24 mouse cellular contexts compared by ENCODE assay signal in genomic region chr5:45111246-45111645, GRCm38 (mm10).
DNase-seq lines count a peak whose midpoint lies in the region; ATAC-seq and TF ChIP-seq lines count a peak whose summit lies in the region.
"Had no signal": no experiment of that assay in that cellular context is flagged by ENCODE, and none has a peak within 500 bp of the region (broad histone marks: within the 10 kb centered on the region; RNA-seq: fewer than 3 reads in every experiment).

No protein-coding gene starts in this region.

- DNase-seq in forebrain, postnatal 0 days, result no peak
- DNase-seq in lung, postnatal 10 days, result no peak
- DNase-seq in neural tube, embryonic 10.5 days (ENCODE audit: extremely low spot score, low spot score), result no peak
- DNase-seq: adrenal gland, adult 8-10 months; adrenal gland, postnatal 14 days; adrenal gland, postnatal 36 days; B cell, adult 2 months; cerebellum, adult 11-12 months; cerebellum, adult 2 months; cerebellum, adult 9-10 months; cerebellum, postnatal 10 days; cerebellum, postnatal 25 days had no signal

- H3K9me3 ChIP-seq in forebrain, postnatal 0 days (ENCODE audit: low read length), result no peaks in the 10 kb centered on the region
- no peaks in the 10 kb centered on the region for H3K9me3 ChIP-seq in forebrain, embryonic 15.5 days
- no peaks in the 10 kb centered on the region for H3K9me3 ChIP-seq in lung, embryonic 15.5 days
- H3K9me3 ChIP-seq in neural tube, embryonic 14.5 days (ENCODE audit: control insufficient read depth, low read length), result no peaks in the 10 kb centered on the region
- H3K9me3 ChIP-seq: embryonic facial prominence, embryonic 10.5 days; embryonic facial prominence, embryonic 12.5 days; forebrain, embryonic 13.5 days; G1E had no signal

- 60% methylated on average over 4 of the region's 4 CpGs for WGBS in forebrain, postnatal 0 days
- WGBS in forebrain, embryonic 15.5 days, result 75% methylated on average over 4 of the region's 4 CpGs
- 59% methylated on average over 4 of the region's 4 CpGs for WGBS in lung, embryonic 15.5 days
- 59% methylated on average over 4 of the region's 4 CpGs for WGBS in neural tube, embryonic 14.5 days

- H3K4me3 ChIP-seq in forebrain, postnatal 0 days (ENCODE audit: low read depth, low read length), result no peak overlapping the region
- no peak overlapping the region for H3K4me3 ChIP-seq in forebrain, embryonic 15.5 days
- no peak overlapping the region for H3K4me3 ChIP-seq in lung, embryonic 15.5 days
- H3K4me3 ChIP-seq in neural tube, embryonic 14.5 days (ENCODE audit: low read depth, low read length), result no peak overlapping the region
- H3K4me3 ChIP-seq: embryonic facial prominence, embryonic 10.5 days; embryonic facial prominence, embryonic 12.5 days; forebrain, embryonic 13.5 days had no signal

- 0 out of 2 replicates have a peak overlapping the region, but pooled peaks have one; percentile 29 for H3K27ac ChIP-seq in forebrain, postnatal 0 days (ENCODE audit: low read depth, low read length)
- H3K27ac ChIP-seq in forebrain, embryonic 15.5 days (replicated peaks), result no peak overlapping the region
- H3K27ac ChIP-seq in lung, embryonic 15.5 days, result 0 out of 2 replicates have a peak overlapping the region, but pooled peaks have one; percentile 2
- peak overlapping the region; percentile 39; the same call in 1 of the 2 replicates for H3K27ac ChIP-seq in neural tube, embryonic 14.5 days (ENCODE audit: low read depth, low read length)
- H3K27ac ChIP-seq: embryonic facial prominence, embryonic 10.5 days; embryonic facial prominence, embryonic 12.5 days; forebrain, embryonic 13.5 days had no signal

- no peak overlapping the region for H3K9ac ChIP-seq in forebrain, postnatal 0 days
- H3K9ac ChIP-seq in forebrain, embryonic 15.5 days (replicated peaks), result no peak overlapping the region
- no peak overlapping the region for H3K9ac ChIP-seq in lung, embryonic 15.5 days
- no peak overlapping the region for H3K9ac ChIP-seq in neural tube, embryonic 14.5 days (replicated peaks; ENCODE audit: low read depth, low read length)
- H3K9ac ChIP-seq: embryonic facial prominence, embryonic 12.5 days; forebrain, embryonic 13.5 days had no signal

- no peak overlapping the region for H3K4me2 ChIP-seq in forebrain, postnatal 0 days (ENCODE audit: low read depth)
- H3K4me2 ChIP-seq in forebrain, embryonic 15.5 days (replicated peaks), result no peak overlapping the region
- H3K4me2 ChIP-seq in lung, embryonic 15.5 days, result no peak overlapping the region
- H3K4me2 ChIP-seq in neural tube, embryonic 14.5 days (ENCODE audit: low read depth, low read length), result no peak overlapping the region
- H3K4me2 ChIP-seq: embryonic facial prominence, embryonic 12.5 days; forebrain, embryonic 13.5 days had no signal

- ATAC-seq in forebrain, postnatal 0 days, result no peak
- no peak for ATAC-seq in forebrain, embryonic 15.5 days (replicated peaks)
- ATAC-seq in lung, embryonic 15.5 days (ENCODE audit: borderline replicate concordance, extremely low read depth, low FRiP score, low TSS enrichment), result no peak
- peak; percentile 63 for ATAC-seq in neural tube, embryonic 14.5 days (ENCODE audit: low read depth)
- ATAC-seq: activated CD4-positive, CD25-positive, alpha-beta regulatory T cell, adult 4 months; CD4-positive, CD25-positive, alpha-beta regulatory T cell, adult 4 months; forebrain, embryonic 13.5 days; forebrain, embryonic 16.5 days; Patski had no signal

- no peaks in the 10 kb centered on the region for H3K36me3 ChIP-seq in forebrain, postnatal 0 days (ENCODE audit: insufficient read depth)
- no peaks in the 10 kb centered on the region for H3K36me3 ChIP-seq in forebrain, embryonic 15.5 days
- H3K36me3 ChIP-seq in lung, embryonic 15.5 days, result no peaks in the 10 kb centered on the region
- no peaks in the 10 kb centered on the region for H3K36me3 ChIP-seq in neural tube, embryonic 14.5 days (ENCODE audit: control insufficient read depth, insufficient read depth, low read length)
- H3K36me3 ChIP-seq: embryonic facial prominence, embryonic 10.5 days; embryonic facial prominence, embryonic 12.5 days; G1E had no signal

- no peak for TF ChIP-seq CTCF in forebrain, postnatal 0 days (IDR thresholded peaks at IDR 0.05; ENCODE audit: low read depth)

- no peaks in the 10 kb centered on the region for H3K27me3 ChIP-seq in forebrain, postnatal 0 days (ENCODE audit: insufficient read depth, low read length)
- no peaks in the 10 kb centered on the region for H3K27me3 ChIP-seq in forebrain, embryonic 15.5 days
- H3K27me3 ChIP-seq in lung, embryonic 15.5 days, result no peaks in the 10 kb centered on the region
- H3K27me3 ChIP-seq in neural tube, embryonic 14.5 days (ENCODE audit: control insufficient read depth, insufficient read depth, low read length), result no peaks in the 10 kb centered on the region
- H3K27me3 ChIP-seq: CH12.LX; embryonic facial prominence, embryonic 12.5 days; forebrain, embryonic 13.5 days; Patski had no signal

- H3K4me1 ChIP-seq in forebrain, postnatal 0 days (ENCODE audit: insufficient read depth), result no peaks in the 10 kb centered on the region
- H3K4me1 ChIP-seq in forebrain, embryonic 15.5 days, result no peaks in the 10 kb centered on the region
- H3K4me1 ChIP-seq in lung, embryonic 15.5 days, result peaks cover 4% of the 10 kb centered on the region; the same call in 1 of the 2 replicates
- peaks cover 2% of the 10 kb centered on the region; the same call in 1 of the 2 replicates for H3K4me1 ChIP-seq in neural tube, embryonic 14.5 days (ENCODE audit: control insufficient read depth, insufficient read depth, low read length)
- H3K4me1 ChIP-seq: embryonic facial prominence, embryonic 12.5 days; forebrain, embryonic 13.5 days had no signal
